Mouse (Mus musculus): ENCODE results near the gene Olfr330.

- TF ChIP-seq CTCF (IDR thresholded peaks at IDR 0.05; ENCODE audit: low read depth) (no peak), EP300 (IDR thresholded peaks at IDR 0.05; ENCODE audit: low read depth) (no peak)
Measured at GRCm38 (mm10) chr11:58578636-58579035, 44.0 kb upstream of the Olfr330 start.
